Mouse (Mus musculus): ENCODE results near the gene Cacna2d2.

Cacna2d2 gene

DNA sequence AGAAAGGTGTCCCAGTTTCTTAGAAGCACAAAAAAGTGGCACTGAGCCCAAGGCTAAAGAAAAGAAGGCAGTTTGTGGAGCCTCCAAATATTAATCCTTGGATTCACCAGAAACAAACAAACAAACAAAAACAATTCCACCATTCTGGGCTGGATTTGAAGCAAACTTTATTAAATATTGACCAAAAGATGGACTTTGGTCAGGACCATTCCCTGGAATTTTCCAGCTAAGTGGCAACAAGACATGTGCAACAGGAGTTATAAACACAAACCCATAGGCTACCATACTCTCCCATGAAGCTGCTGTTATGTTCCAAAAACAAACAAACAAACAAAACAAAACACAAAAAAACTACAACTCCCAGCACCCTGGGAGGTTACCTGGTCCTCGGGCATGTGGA lies 74.6 kb downstream of the Cacna2d2 start:
- Histone ChIP-seq H3K27me3 (ENCODE audit: insufficient read depth, low read length) (peaks cover 23% of the 10 kb centered on the region), H3K9me3 (ENCODE audit: low read length) (no peaks in the 10 kb centered on the region), H3K4me1 (replicated peaks; ENCODE audit: low read depth, low read length) (peaks cover 37% of the 10 kb centered on the region), H3K4me3 (replicated peaks; ENCODE audit: low read length) (no peak overlapping the region), H3K36me3 (ENCODE audit: insufficient read depth, low read length) (no peaks in the 10 kb centered on the region)
- TF ChIP-seq POU5F1 (IDR thresholded peaks at IDR 0.05; ENCODE audit: borderline replicate concordance, low read length) (no peak), NANOG (IDR thresholded peaks at IDR 0.05; ENCODE audit: borderline replicate concordance, low read length) (no peak), CTCF (conservative IDR thresholded peaks at IDR 0.05; ENCODE audit: low read length) (no peak)

DNA sequence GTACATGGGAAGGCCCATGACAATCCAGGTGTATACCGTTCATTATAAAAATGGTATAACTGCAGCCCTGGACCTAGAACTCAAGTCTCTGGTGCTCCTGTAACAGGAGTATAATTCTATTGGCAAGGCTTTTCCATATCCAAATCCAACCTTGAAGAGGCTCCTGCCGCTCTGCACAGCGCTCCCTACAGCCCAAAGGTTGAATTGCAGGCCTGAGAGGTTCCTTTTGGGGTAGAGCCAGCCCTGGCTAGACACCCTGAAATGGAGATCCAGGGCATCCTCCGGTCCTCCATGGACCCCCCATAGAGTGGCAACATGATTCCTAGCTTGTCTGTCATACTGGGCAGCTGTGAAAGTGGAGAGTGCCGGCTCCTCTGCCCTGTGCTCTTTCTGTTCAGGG lies 79.6 kb downstream of the Cacna2d2 start:
- TF ChIP-seq POU5F1 (IDR thresholded peaks at IDR 0.05; ENCODE audit: borderline replicate concordance, low read length) = no peak
- TF ChIP-seq CTCF (conservative IDR thresholded peaks at IDR 0.05; ENCODE audit: low read length) = peak; percentile 99
- Histone ChIP-seq H3K4me1 (replicated peaks; ENCODE audit: low read depth, low read length) (peaks cover 37% of the 10 kb centered on the region), H3K4me3 (replicated peaks; ENCODE audit: low read length) (peak overlapping the region; percentile 77), H3K27me3 (ENCODE audit: insufficient read depth, low read length) (peaks cover 15% of the 10 kb centered on the region), H3K9me3 (ENCODE audit: low read length) (no peaks in the 10 kb centered on the region), H3K36me3 (ENCODE audit: insufficient read depth, low read length) (no peaks in the 10 kb centered on the region)

DNA sequence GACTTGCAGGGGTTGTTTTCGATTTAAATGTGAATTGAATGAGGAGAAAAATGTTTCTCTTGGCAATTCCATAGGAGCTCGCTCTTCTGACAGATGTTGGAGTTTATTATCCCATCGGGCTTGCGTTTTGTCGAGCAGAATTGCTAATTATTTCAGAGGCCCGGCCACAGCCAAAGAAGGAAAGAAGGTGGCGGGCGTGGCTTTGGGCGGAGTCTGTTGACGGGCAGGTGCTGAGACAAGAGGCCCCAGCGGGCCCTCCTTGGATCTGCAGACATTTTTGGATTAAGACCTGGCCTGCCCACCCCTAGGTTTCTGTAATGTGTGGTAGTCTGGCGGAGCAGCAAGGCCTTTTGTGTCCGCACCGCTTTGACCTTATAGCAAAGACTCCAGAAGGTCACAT lies 80.2 kb downstream of the Cacna2d2 start:
- no peaks in the 10 kb centered on the region for H3K9me3 ChIP-seq (ENCODE audit: low read length)
- TF ChIP-seq NANOG (IDR thresholded peaks at IDR 0.05; ENCODE audit: borderline replicate concordance, low read length) (no peak), POU5F1 (IDR thresholded peaks at IDR 0.05; ENCODE audit: borderline replicate concordance, low read length) (no peak), CTCF (conservative IDR thresholded peaks at IDR 0.05; ENCODE audit: low read length) (no peak)
- H3K27me3 ChIP-seq (ENCODE audit: insufficient read depth, low read length) = peaks cover 15% of the 10 kb centered on the region
- peaks cover 43% of the 10 kb centered on the region for H3K4me1 ChIP-seq (replicated peaks; ENCODE audit: low read depth, low read length)
- H3K4me3 ChIP-seq (replicated peaks; ENCODE audit: low read length) = peak overlapping the region; percentile 77
- no peaks in the 10 kb centered on the region for H3K36me3 ChIP-seq (ENCODE audit: insufficient read depth, low read length)

- no peaks in the 10 kb centered on the region for H3K36me3 ChIP-seq (ENCODE audit: insufficient read depth, low read length)
- TF ChIP-seq POU5F1 (IDR thresholded peaks at IDR 0.05; ENCODE audit: borderline replicate concordance, low read length) (no peak), CTCF (conservative IDR thresholded peaks at IDR 0.05; ENCODE audit: low read length) (no peak)
- H3K4me3 ChIP-seq (replicated peaks; ENCODE audit: low read length) = peak overlapping the region; percentile 77; the same call in 1 of the 2 replicates
- H3K27me3 ChIP-seq (ENCODE audit: insufficient read depth, low read length) = peaks cover 14% of the 10 kb centered on the region
- H3K4me1 ChIP-seq (replicated peaks; ENCODE audit: low read depth, low read length) = peaks cover 53% of the 10 kb centered on the region
- no peaks in the 10 kb centered on the region for H3K9me3 ChIP-seq (ENCODE audit: low read length)
Measured at GRCm38 (mm10) chr9:107480477-107481069, 81.2 kb downstream of the Cacna2d2 start.

DNA sequence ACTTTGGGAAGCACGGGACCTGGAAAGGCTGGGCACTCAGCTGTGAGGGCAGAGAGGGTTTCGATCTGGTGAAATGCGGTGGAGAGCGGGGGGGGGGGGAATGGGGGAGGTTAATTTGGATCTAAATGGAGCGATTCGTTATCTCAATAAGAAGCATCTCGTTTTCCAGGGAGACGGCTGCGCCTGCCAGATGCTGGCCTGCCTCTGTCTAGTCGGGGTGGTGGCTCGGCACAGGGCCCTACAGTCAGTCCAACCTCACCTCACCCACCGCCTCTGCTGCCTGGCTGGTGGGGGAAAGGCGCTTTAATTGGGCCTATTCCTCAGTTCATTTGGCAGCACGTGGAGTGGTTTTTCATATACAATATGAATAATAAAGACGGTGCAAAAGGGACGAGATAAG lies 81.9 kb downstream of the Cacna2d2 start:
- Histone ChIP-seq H3K4me1 (replicated peaks; ENCODE audit: low read depth, low read length) (peaks cover 56% of the 10 kb centered on the region), H3K4me3 (replicated peaks; ENCODE audit: low read length) (no peak overlapping the region), H3K27me3 (ENCODE audit: insufficient read depth, low read length) (peaks cover 14% of the 10 kb centered on the region), H3K9me3 (ENCODE audit: low read length) (no peaks in the 10 kb centered on the region), H3K36me3 (ENCODE audit: insufficient read depth, low read length) (no peaks in the 10 kb centered on the region)
- no peak for TF ChIP-seq CTCF (conservative IDR thresholded peaks at IDR 0.05; ENCODE audit: low read length)
- no peak for TF ChIP-seq NANOG (IDR thresholded peaks at IDR 0.05; ENCODE audit: borderline replicate concordance, low read length)
- no peak for TF ChIP-seq POU5F1 (IDR thresholded peaks at IDR 0.05; ENCODE audit: borderline replicate concordance, low read length)

DNA sequence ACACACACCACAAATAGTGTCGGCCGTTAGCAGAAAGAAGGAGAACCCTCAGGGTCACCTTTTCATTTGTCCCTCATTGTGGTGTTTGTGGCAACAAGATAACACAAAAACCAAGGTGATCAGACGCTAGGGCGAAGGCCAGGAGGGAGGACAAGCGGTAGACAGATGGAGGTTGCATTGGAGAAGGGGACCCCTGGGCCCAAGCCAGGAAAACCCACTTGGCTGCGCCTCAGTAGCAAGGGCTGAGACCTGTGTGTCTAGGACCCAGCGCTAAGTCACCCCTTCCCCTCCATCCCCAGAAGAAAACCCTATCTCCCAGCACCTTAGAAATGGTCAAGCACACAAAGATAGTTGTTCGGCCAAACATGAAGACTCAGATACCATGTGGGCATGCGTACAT lies 82.6 kb downstream of the Cacna2d2 start:
- H3K4me3 ChIP-seq (replicated peaks; ENCODE audit: low read length) = no peak overlapping the region
- H3K4me1 ChIP-seq (replicated peaks; ENCODE audit: low read depth, low read length) = peaks cover 60% of the 10 kb centered on the region
- TF ChIP-seq NANOG (IDR thresholded peaks at IDR 0.05; ENCODE audit: borderline replicate concordance, low read length) (no peak), CTCF (conservative IDR thresholded peaks at IDR 0.05; ENCODE audit: low read length) (no peak), POU5F1 (IDR thresholded peaks at IDR 0.05; ENCODE audit: borderline replicate concordance, low read length) (no peak)
- no peaks in the 10 kb centered on the region for H3K36me3 ChIP-seq (ENCODE audit: insufficient read depth, low read length)
- H3K27me3 ChIP-seq (ENCODE audit: insufficient read depth, low read length) = peaks cover 14% of the 10 kb centered on the region
- H3K9me3 ChIP-seq (ENCODE audit: low read length) = no peaks in the 10 kb centered on the region

DNA sequence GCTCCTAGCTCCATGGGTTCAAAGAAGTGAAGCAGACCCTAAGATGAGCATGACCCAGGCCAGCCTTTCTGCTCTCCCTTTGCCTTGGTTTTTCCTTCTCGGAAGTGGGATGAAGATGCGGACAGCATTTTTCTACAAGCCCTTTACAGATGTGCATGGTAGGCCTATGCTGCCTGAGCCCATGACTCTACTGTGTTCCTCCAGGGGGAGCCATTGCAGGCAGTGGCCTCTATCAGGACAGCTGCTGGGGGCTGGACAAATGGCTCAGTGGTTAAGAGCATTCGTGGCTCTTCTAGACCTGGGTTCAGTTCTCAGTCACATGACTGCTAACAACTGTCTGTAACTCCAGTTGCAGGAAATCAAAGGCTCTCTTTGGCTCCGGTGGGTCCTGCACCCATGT lies 83.4 kb downstream of the Cacna2d2 start:
- Histone ChIP-seq H3K4me3 (replicated peaks; ENCODE audit: low read length) (no peak overlapping the region), H3K27me3 (ENCODE audit: insufficient read depth, low read length) (peaks cover 14% of the 10 kb centered on the region), H3K36me3 (ENCODE audit: insufficient read depth, low read length) (no peaks in the 10 kb centered on the region), H3K9me3 (ENCODE audit: low read length) (no peaks in the 10 kb centered on the region), H3K4me1 (replicated peaks; ENCODE audit: low read depth, low read length) (peaks cover 60% of the 10 kb centered on the region)
- TF ChIP-seq POU5F1 (IDR thresholded peaks at IDR 0.05; ENCODE audit: borderline replicate concordance, low read length) (no peak), CTCF (conservative IDR thresholded peaks at IDR 0.05; ENCODE audit: low read length) (peak; percentile 39)

GRCm38 (mm10) chr9:107483714-107484113 lies 84.3 kb downstream of the Cacna2d2 start:
- peaks cover 60% of the 10 kb centered on the region for H3K4me1 ChIP-seq (replicated peaks; ENCODE audit: low read depth, low read length)
- TF ChIP-seq CTCF (conservative IDR thresholded peaks at IDR 0.05; ENCODE audit: low read length) (no peak), NANOG (IDR thresholded peaks at IDR 0.05; ENCODE audit: borderline replicate concordance, low read length) (no peak), POU5F1 (IDR thresholded peaks at IDR 0.05; ENCODE audit: borderline replicate concordance, low read length) (no peak)
- no peaks in the 10 kb centered on the region for H3K36me3 ChIP-seq (ENCODE audit: insufficient read depth, low read length)
- H3K9me3 ChIP-seq (ENCODE audit: low read length) = no peaks in the 10 kb centered on the region
- no peak overlapping the region for H3K4me3 ChIP-seq (replicated peaks; ENCODE audit: low read length)
- H3K27me3 ChIP-seq (ENCODE audit: insufficient read depth, low read length) = peaks cover 14% of the 10 kb centered on the region

DNA sequence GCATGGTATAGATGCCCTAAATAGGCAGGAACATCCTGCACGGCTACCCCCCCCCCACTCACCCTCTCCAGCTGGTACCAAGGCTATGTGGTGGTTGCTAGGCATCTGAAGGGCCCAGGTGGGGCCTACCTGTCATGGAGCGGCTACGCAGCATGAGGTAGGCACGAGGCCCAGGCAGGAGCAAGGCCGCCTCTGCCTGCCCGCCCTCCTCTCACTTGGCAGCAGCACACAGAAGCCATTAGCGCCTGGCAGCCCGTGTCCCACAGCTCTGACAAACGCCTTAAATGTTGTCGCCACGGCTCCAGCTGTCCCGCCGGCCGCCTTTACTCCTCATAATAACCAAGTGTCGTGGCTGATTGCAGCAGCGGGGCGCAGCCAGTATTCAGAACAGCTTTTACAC lies 84.9 kb downstream of the Cacna2d2 start:
- peaks cover 14% of the 10 kb centered on the region for H3K27me3 ChIP-seq (ENCODE audit: insufficient read depth, low read length)
- no peaks in the 10 kb centered on the region for H3K36me3 ChIP-seq (ENCODE audit: insufficient read depth, low read length)
- TF ChIP-seq POU5F1 (IDR thresholded peaks at IDR 0.05; ENCODE audit: borderline replicate concordance, low read length) (no peak), CTCF (conservative IDR thresholded peaks at IDR 0.05; ENCODE audit: low read length) (no peak), NANOG (IDR thresholded peaks at IDR 0.05; ENCODE audit: borderline replicate concordance, low read length) (no peak)
- peaks cover 56% of the 10 kb centered on the region for H3K4me1 ChIP-seq (replicated peaks; ENCODE audit: low read depth, low read length)
- peak overlapping the region; percentile 39; the same call in 1 of the 2 replicates for H3K4me3 ChIP-seq (replicated peaks; ENCODE audit: low read length)
- no peaks in the 10 kb centered on the region for H3K9me3 ChIP-seq (ENCODE audit: low read length)
